Mouse (Mus musculus) thymus, postnatal 4 days (tissue): ENCODE measurements at regions not wholly inside any gene's neighbourhood (a gene's known extent, or its start where the extent isn't known, plus 50 kb on each side); places are given as distances from the start of the nearest gene placed in this dataset.

Source experiments
- DNase-seq: peaks from one replicate; pipeline ENCODE4 v3.0.0; 2021

DNA sequence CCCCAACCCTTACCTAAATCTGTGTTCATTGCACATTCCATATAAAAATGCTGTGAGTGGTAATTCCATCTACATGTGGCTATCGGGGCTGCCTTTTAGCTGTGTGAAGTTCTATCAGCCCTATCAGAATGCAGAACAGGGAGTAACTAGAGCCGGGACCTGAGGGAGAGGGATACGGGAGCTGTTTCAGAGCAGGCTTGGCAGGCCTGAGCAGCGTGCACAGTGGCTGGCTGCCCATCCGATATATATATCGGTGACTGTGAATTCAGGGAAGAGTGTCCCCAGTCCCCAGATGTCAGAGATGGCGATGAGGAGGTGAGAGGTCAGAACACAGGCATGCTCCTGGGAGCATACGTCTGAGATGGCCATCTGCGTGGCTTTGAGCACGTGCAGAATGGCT is 79.0 kb downstream of the Arl4c start:
- no peak for DNase-seq

DNA sequence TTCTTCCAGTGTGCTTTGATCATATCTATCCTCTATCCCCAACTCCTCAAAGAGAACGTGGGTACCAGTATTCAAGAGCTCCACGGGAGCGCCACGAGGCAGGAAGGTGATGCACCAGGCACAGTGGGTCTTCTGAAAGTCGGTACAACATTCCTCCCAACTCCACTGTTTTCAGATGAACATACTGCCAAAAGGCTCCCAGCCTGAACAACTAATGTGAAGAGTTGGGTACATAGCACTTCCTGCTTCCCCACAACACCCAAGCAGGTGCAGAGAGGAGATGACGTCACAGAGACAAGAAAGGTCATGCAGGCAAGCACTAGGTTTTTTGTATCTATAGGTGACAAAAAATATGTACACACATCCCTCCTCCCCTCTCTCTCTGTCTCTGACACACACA is 79.7 kb downstream of the Arl4c start:
- peak; percentile 65 for DNase-seq

DNA sequence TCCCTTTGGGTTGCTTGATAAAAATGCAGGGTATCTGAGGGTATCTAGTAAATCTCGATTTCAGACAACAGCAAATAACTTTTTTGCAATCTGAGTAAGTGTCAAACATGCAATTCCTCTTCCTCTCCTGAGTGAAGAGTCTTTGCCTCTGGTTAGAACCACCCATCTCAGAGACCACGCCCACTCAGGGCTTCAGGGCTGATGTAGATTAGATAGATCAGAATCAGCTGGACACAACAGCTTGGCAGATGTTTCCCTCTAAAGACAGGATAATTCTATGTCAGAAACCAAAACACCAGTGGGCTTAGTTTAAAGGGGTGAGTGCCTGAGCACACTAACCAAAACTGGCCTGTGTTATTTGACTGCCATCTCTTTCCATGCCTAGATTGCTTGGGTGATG is 80.8 kb downstream of the Arl4c start:
- DNase-seq: peak; percentile 60

DNA sequence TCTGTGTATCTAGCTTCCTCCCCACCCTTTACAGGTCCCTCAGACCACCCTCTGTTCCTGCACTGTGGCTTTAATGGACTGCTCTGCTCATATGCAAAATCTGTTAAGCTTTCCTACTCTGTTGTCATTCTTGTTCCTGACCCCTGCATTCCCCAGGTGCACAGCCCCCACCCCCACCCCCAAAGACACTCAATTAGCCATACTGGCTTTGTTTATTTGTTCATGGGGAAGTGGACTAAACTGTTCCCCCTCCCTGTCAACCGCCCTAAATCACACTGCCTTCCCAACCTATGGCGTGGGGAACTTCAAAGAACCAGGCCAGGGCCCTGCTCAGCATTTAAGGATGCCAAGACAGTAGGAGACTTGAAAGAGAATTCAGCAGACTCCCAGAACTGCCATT is 89.0 kb downstream of the Arl4c start:
- no peak for DNase-seq

GRCm38 (mm10) chr1:88611241-88611640 is 90.8 kb downstream of the Arl4c start:
- DNase-seq: peak; percentile 61

DNA sequence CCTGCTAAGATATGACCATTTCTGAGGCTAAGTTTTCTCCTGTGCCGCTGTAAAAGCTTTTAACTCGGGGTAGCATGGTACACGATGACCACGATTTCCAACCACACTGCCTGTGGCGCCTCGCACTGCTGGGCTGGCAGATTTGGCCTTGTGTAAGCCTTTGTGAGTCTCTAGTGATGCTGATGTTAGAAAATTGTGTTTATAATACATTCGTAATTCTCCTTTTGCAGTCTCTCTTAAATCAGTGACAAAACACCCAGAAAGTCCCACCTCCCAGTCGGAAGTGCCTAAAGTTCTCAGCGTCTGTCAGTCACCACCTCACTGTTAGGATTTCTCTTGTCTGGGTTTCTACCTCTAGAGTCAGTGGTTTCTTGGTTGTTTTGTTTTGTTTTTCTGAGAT is 91.2 kb downstream of the Arl4c start:
- DNase-seq: peak; percentile 25

DNA sequence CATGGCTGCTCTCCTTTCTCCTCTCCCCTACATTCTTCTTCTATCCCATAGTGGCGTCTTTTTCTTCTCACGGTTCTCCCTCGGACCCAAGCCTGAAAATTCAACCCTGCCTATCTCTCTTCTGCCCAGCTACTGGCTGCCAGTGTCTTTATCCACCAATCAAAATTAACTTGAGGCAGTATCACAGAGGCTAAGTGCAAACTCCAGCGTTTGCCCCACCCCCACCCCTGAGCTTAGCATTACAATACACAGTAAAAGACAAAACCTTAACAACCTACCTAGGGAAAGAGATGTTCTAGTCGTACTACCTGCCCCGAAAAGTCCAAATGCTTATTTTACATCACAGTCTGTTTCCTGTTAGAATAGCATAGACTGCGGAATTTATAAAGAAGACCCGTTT is 93.2 kb downstream of the Arl4c start:
- DNase-seq: no peak

DNA sequence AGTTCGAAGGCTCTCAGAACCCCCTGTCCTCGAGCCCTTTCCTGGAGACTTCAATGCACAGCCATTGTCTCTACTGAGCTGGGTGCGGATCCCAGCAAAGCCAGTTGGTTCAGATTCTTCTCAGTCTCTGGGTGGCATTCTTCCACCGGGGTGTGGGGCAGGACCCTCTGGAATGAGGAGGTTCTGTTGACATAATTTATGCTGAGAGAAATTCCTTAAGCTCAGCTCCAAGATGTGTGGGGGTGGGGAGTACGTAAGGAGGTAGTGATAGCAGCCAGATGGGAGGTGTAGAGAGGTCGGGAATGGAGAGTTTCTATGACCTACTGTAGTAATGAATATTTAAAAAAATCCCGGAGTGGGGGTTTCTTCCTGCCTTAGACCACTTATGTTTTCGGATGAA is 93.8 kb downstream of the Arl4c start:
- DNase-seq: no peak

- DNase-seq: no peak
These were observed 95.8 kb upstream of the Glrp1 start for GRCm38 (mm10) chr1:88605616-88606190.

GRCm38 (mm10) chr1:88602241-88602640 is 92.4 kb upstream of the Glrp1 start:
- no peak for DNase-seq

DNA sequence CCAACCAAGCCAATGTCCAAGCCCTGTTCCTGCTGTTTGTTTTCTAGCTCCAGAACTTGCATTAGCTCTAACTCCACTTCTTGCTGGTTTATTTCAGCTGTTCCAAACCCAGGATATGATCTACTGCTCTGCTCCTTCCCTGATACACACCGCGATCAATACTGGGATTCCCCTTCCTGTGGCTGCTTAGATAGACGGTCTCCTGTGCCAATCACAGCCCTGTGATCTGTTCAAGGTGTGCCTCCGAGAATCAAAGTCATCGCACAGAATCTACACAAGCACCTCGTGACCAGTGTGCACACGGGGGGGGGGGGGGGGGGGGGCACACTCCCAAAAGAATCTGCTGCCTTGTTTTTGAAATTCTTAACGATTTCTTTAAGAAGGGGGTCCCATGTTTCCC is 91.9 kb upstream of the Glrp1 start:
- no peak for DNase-seq

DNA sequence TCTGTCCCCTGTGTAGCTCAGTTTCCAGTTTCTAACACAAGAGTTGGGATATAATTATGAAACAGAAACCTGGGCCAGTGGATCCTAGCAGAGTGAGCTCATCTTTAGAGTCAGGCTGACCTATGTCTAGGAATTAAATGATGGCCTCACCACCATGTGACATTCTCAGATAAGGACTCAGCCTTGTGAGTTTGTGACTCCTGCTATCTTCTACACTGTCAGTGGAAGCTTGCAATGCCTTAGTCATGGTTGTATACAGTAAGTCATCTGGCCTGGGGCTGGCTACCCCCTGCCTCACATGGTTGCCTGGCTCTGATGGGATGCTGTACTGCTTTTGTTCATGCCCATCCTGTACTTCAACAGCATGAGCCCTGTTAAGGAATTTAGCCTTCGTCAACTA is 90.3 kb upstream of the Glrp1 start:
- no peak for DNase-seq

GRCm38 (mm10) chr1:88594484-88595254 is 84.8 kb upstream of the Glrp1 start:
- no peak for DNase-seq

DNA sequence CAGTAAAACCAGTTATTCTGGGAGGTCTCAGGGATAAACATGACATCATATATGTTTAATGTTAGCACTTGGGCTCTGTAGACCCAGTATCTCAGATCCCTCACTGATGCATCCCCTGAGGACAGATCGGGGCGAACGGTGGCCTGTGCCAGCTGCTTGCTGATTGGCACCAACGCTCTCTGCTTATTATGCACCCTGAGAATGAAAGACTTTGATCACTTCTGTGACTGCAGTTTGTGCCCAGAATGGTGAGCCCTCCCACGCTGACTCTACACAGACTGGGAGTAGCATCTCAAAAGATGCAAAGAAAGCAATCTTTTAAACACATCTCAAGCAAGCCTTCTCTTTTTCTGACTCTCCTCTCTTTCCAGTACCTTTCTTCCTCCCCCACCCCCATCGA is 82.2 kb upstream of the Glrp1 start:
- DNase-seq: no peak

GRCm38 (mm10) chr1:88590802-88591380 is 81.0 kb upstream of the Glrp1 start:
- no peak for DNase-seq

GRCm38 (mm10) chr1:88588747-88589146 is 78.9 kb upstream of the Glrp1 start:
- no peak for DNase-seq

- peak; percentile 62 for DNase-seq
These were observed 77.3 kb upstream of the Glrp1 start for GRCm38 (mm10) chr1:88586823-88587820.

DNA sequence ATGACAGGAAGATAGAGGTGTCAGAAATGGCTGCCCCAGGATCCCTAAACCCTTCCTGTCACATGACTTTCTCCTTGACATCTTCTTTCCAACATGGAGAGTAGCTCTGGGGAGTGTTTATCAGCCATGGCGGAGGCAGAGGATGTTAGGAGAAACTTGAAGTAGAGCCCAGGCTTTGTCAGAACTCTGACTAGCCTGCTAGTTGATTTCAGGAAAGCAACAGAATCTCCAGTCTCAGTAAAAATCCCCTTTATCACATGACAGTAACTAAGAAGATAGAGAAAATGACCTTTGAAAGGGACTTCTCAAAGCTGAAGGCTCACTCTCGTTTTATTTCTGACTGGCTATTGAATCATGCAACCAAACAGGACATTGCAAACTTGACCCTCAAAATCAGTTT is 76.3 kb upstream of the Glrp1 start:
- no peak for DNase-seq

DNA sequence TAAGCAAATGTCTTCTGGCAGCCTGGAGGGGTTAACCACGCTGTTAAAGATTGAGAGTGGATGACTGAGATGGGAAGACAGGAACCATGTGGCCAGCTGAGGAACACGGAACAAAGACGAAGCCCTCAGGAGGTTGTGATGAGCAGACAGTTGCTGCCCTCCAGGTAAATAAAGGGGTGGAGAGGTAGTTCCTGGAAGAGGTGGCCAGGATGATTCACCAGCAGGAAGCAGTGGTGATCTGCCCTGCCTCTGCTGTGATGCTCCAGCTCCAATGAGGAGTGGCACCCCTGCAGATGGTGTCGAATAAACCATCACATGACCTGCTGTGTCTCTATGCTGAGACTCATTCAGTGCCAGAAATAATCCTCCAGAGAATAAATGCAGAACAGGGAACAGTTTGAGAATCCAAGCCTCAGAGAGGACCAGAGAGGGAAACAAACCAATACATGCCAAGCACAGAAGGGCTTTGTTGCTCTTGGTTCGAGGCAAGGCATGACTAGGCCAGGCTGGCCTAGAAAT is 74.7 kb upstream of the Glrp1 start:
- no peak for DNase-seq

- DNase-seq: no peak
These were observed 68.4 kb upstream of the Glrp1 start for GRCm38 (mm10) chr1:88578231-88578620.

DNA sequence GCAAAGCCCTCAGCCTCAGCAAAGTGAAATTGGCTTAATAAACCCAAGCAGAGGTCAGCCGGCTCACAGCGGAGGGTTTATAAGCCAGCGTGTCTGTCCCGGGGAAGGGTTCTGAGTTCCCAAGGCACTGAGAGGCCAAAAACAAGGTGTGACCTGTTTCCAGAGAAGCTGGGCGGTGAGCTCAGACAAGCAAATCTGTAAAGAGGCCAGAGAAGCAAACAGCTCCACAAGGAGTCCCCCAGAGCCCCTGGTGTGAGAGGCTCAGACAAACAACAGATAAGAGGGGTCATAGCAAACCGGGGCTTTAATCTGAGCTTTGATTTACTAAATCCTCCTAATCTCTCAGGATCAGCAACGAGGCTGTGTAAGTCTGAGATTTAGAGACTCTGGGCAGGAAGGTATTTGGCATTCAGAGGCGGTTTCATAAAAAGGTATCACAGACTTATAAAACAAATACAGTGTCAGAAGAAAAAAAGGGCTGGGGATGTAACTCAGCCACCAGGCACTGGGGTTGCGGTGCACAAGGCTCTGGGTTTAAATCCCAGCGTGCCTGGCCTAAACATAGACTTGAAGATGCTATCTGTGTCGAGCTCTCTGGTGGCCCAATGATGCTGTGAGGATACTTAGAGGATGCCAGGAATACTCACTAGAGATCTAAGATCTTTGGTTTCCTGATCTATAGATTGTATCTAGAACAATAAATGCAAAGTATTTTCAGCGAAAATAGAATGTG is 67.8 kb upstream of the Glrp1 start:
- no peak for DNase-seq

GRCm38 (mm10) chr1:88575917-88576669 is 66.2 kb upstream of the Glrp1 start:
- DNase-seq: peak; percentile 65
